In the genomic region with DNA sequence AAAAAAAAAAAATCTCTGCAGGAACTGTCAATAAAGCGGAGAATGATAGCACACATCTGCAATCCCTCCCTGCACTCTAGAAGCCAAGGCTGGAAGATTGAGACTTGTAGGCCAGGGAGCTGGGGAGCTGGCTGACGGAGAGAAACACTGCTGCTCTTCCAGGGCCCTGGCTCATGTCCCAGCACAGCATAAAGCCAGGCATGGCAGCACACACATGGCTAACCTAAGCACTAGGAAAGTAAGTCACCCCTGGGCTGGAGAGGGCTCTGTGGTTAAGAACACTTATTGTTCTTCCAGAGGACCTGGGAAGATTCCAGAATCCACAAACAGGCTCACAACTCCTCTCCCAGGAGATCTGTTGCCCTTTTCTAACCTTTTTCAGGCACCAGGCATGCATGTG, we compare ENCODE assay signal across 9 mouse cellular contexts. TPM values are rescaled to one million over a fixed set of nuclear protein-coding genes. Genes with fewer than 3 reads are reported as not detected.
DNase-seq lines count a peak whose midpoint lies in the region; ATAC-seq lines count a peak whose summit lies in the region.
"Had no signal": no experiment of that assay in that cellular context is flagged by ENCODE, and none has a peak within 500 bp of the region (broad histone marks: within the 10 kb centered on the region; RNA-seq: fewer than 3 reads in every experiment).

No protein-coding gene starts in this region.

- no peak overlapping the region for H3K9ac ChIP-seq in midbrain, embryonic 15.5 days

- no peaks in the 10 kb centered on the region for H3K9me3 ChIP-seq in midbrain, embryonic 15.5 days

- DNase-seq in adrenal gland, postnatal 14 days: peak; percentile 59
- no peak for DNase-seq in adrenal gland, postnatal 36 days
- peak; percentile 44 for DNase-seq in ovary, postnatal 36 days (ENCODE audit: low spot score)
- DNase-seq in ovary, postnatal 14 days (ENCODE audit: low spot score): no peak
- peak; percentile 63 to 68 for DNase-seq in heart, postnatal 36 days
- no peak for DNase-seq in frontal cortex, postnatal 25 days (ENCODE audit: low spot score in 2 of 2)
- no peak for DNase-seq in frontal cortex, adult 2 months (ENCODE audit: extremely low spot score in 1 of 2, low spot score in 1 of 2)

- peak overlapping the region; percentile 42; the same call in 1 of the 2 replicates for H3K27ac ChIP-seq in midbrain, embryonic 15.5 days

- H3K36me3 ChIP-seq in midbrain, embryonic 15.5 days (replicated peaks): peaks cover 8% of the 10 kb centered on the region

- H3K4me1 ChIP-seq in midbrain, embryonic 15.5 days: no peaks in the 10 kb centered on the region

- no peak overlapping the region for H3K4me2 ChIP-seq in midbrain, embryonic 15.5 days

- intact Hi-C loops in heart, postnatal 36 days (cut with DNase I): no loop called here

- ATAC-seq in midbrain, embryonic 15.5 days (replicated peaks): no peak

- no peaks in the 10 kb centered on the region for H3K27me3 ChIP-seq in midbrain, embryonic 15.5 days (replicated peaks)

- 71% methylated on average over 2 of the region's 2 CpGs for WGBS in midbrain, embryonic 15.5 days

- H3K4me3 ChIP-seq in midbrain, embryonic 15.5 days: no peak overlapping the region
- H3K4me3 ChIP-seq: erythroblast, embryonic 14.5 days had no signal

RNA-seq across cellular contexts. Expression of gene Pgd, which starts 6.1 kb away (rescaled TPM):
- 191 and 194 TPM in 2 replicates for total RNA-seq in adrenal gland, postnatal 14 days (2021)
- 100 to 1,000 TPM; 304 to 318 TPM for total RNA-seq in adrenal gland, postnatal 36 days (2021)
- 10 to 100 TPM; 36.1 to 42.7 TPM for total RNA-seq in heart, postnatal 36 days (2021)
- polyA plus RNA-seq in midbrain, embryonic 15.5 days (2015; fragmentation: Nextera tagmentation; extraction: Ambion mirVana): 121 and 124 TPM in 2 replicates
- polyA plus RNA-seq in frontal cortex, adult 2 months (2012; rRNA removed): 52.5 and 53.9 TPM in 2 replicates

RNA-seq across cellular contexts. Expression of gene Cenps, which starts 35.2 kb away (rescaled TPM):
- total RNA-seq in adrenal gland, postnatal 14 days (2021): 10.6 and 13.0 TPM in 2 replicates
- total RNA-seq in adrenal gland, postnatal 36 days (2021): 10 to 100 TPM; 10.8 to 11.3 TPM
- 1 to 10 TPM; 7.9 to 8.6 TPM for total RNA-seq in heart, postnatal 36 days (2021)
- polyA plus RNA-seq in midbrain, embryonic 15.5 days (2015; fragmentation: Nextera tagmentation; extraction: Ambion mirVana): 15.3 and 15.7 TPM in 2 replicates
- 6.7 TPM in 2 replicates for polyA plus RNA-seq in frontal cortex, adult 2 months (2012; rRNA removed)

RNA-seq across cellular contexts. Expression of gene Cort, which starts 46.1 kb away (rescaled TPM):
- 1.3 and 2.2 TPM in 2 replicates for total RNA-seq in adrenal gland, postnatal 14 days (2021)
- 1 to 10 TPM in 1 of 2 experiments, under 1 TPM in 1; 0.66 to 1.2 TPM for total RNA-seq in adrenal gland, postnatal 36 days (2021)
- total RNA-seq in heart, postnatal 36 days (2021): not detected
- 0.62 TPM in 1 of 2 replicates, not detected in the other for polyA plus RNA-seq in midbrain, embryonic 15.5 days (2015; fragmentation: Nextera tagmentation; extraction: Ambion mirVana)
- polyA plus RNA-seq in frontal cortex, adult 2 months (2012; rRNA removed): 9.8 and 12.3 TPM in 2 replicates

Comparison
In these comparisons a context has a peak if more than half of its experiments do, and no peak if none do; other contexts are left out.
1. DNase-seq: peak in adrenal gland, postnatal 14 days (single experiment), ovary, postnatal 36 days (single experiment) and heart, postnatal 36 days (2 of 2); none in adrenal gland, postnatal 36 days (0 of 2), ovary, postnatal 14 days (single experiment), frontal cortex, postnatal 25 days (0 of 2) and frontal cortex, adult 2 months (0 of 2).